Mouse (Mus musculus) mouse trophoblast stem cell (cell line): ENCODE results near the gene Dclre1b.
"Not testable (repeated sequence)": the region's sequence is repeated elsewhere in the genome, so short reads cannot be mapped to it uniquely, and the experiment has no call there.

Experiments
- in situ Hi-C, 2 experiments: fragments of 300-500 bp; cut with MseI, MboI; formaldehyde crosslinking; loops; 2 replicates in 1 of 2; 3 replicates in 1 of 2; pipeline ENCODE4 v1.15.1; 2025

The Dclre1b gene

GRCm38 (mm10) chr3:103810967-103811366, 1.7 kb upstream of the Dclre1b start:
- in situ Hi-C loops: no loop called here

- in situ Hi-C loops: no loop called here
Measured at GRCm38 (mm10) chr3:103809799-103810150, 531 bp upstream of the Dclre1b start.

GRCm38 (mm10) chr3:103805671-103806070, 3.6 kb downstream of the Dclre1b start:
- in situ Hi-C loops: no loop called here

GRCm38 (mm10) chr3:103802861-103803260, 6.4 kb downstream of the Dclre1b start:
- in situ Hi-C loops: no loop called here

GRCm38 (mm10) chr3:103801631-103802531, 7.4 kb downstream of the Dclre1b start:
- in situ Hi-C loops: no loop called here

- in situ Hi-C loops: no loop called here
Measured at GRCm38 (mm10) chr3:103799507-103799906, 9.7 kb downstream of the Dclre1b start.

GRCm38 (mm10) chr3:103796389-103796788, 12.9 kb downstream of the Dclre1b start:
- in situ Hi-C loops: no loop called here

- in situ Hi-C loops: no loop called here
Measured at GRCm38 (mm10) chr3:103792566-103792965, 16.7 kb downstream of the Dclre1b start.

- in situ Hi-C loops: not testable (repeated sequence)
Measured at GRCm38 (mm10) chr3:103792111-103792406, 17.2 kb downstream of the Dclre1b start.

- in situ Hi-C loops: no loop called here
Measured at GRCm38 (mm10) chr3:103791230-103792110, 17.8 kb downstream of the Dclre1b start, which contains the start of gene Hipk1. Gene Hipk1 (minus strand): TSS chr3:103791563.

- in situ Hi-C loops: no loop called here
Measured at GRCm38 (mm10) chr3:103790346-103791145, 18.7 kb downstream of the Dclre1b start.

- in situ Hi-C loops: no loop called here
Measured at GRCm38 (mm10) chr3:103789891-103790345, 19.3 kb downstream of the Dclre1b start.

GRCm38 (mm10) chr3:103789096-103789495, 20.1 kb downstream of the Dclre1b start:
- in situ Hi-C loops: no loop called here

GRCm38 (mm10) chr3:103787225-103787624, 22.0 kb downstream of the Dclre1b start:
- in situ Hi-C loops: no loop called here

GRCm38 (mm10) chr3:103782844-103783609, 26.2 kb downstream of the Dclre1b start:
- in situ Hi-C loops: no loop called here

GRCm38 (mm10) chr3:103780777-103781176, 28.5 kb downstream of the Dclre1b start:
- in situ Hi-C loops: no loop called here

- in situ Hi-C loops: no loop called here
Measured at GRCm38 (mm10) chr3:103780271-103780670, 29.0 kb downstream of the Dclre1b start.

- in situ Hi-C loops: no loop called here
Measured at GRCm38 (mm10) chr3:103779183-103779582, 30.1 kb downstream of the Dclre1b start.

GRCm38 (mm10) chr3:103778660-103779059, 30.6 kb downstream of the Dclre1b start:
- in situ Hi-C loops: no loop called here

- in situ Hi-C loops: no loop called here
Measured at GRCm38 (mm10) chr3:103777940-103778339, 31.3 kb downstream of the Dclre1b start.

GRCm38 (mm10) chr3:103774009-103774408, 35.2 kb downstream of the Dclre1b start:
- in situ Hi-C loops: no loop called here
